Mouse (Mus musculus) gastrocnemius, postnatal 36 days (tissue): ENCODE results near the gene Pign. TPM values are rescaled to one million over a fixed set of nuclear protein-coding genes. Genes with fewer than 3 reads are reported as not detected.

Experiments used
- DNase-seq, 2 experiments: peaks; one replicate each; pipeline ENCODE4 v3.0.0; 2022
- intact Hi-C: fragments of 180-260 bp; cut with DNase I; formaldehyde crosslinking; loops from one replicate; pipeline ENCODE4 v1.15.1; 2025
- long read RNA-seq, 2 experiments: library from polyadenylated mRNA; stranded (forward); transcript quantifications; one replicate each; pipeline ENCODE4 v2.0.0; 2021
- total RNA-seq, 2 experiments: library from RNA; stranded (reverse); gene quantifications; 2 replicates each; pipeline ENCODE4 v1.2.3; 2021

Gene Pign
- 1 to 10 TPM; 5.7 to 8.4 TPM for total RNA-seq
- long read RNA-seq, experiment 1, result 0 reads
- long read RNA-seq, experiment 2, result 0 reads

- peak; percentile 89 to 97 for DNase-seq
- intact Hi-C loops, result loop anchor here (5.0 to 10.0 kb wide), 2 partner anchors 44 to 331 kb away; partner anchors contain the start of gene Zcchc2
Observed at GRCm38 (mm10) chr1:105663171-105663961, at the start of gene Pign, which contains the start of gene Relch. TSS of gene Pign (minus strand) at chr1:105663677. TSS of gene Relch (plus strand) at chr1:105663861.

- intact Hi-C loops, result no loop called here
- no peak for DNase-seq
Observed at GRCm38 (mm10) chr1:105712822-105713221, 49.3 kb upstream of the Pign start.

- intact Hi-C loops, result no loop called here
- no peak for DNase-seq
Observed at GRCm38 (mm10) chr1:105711227-105711626, 47.8 kb upstream of the Pign start.

GRCm38 (mm10) chr1:105709415-105709814 is 45.9 kb upstream of the Pign start:
- intact Hi-C loops, result loop anchor here (5.0 kb wide), 1 partner anchor 47 kb away; the partner anchor contains the start of genes Pign and Relch
- DNase-seq, result no peak

- intact Hi-C loops, result no loop called here
- no peak for DNase-seq
Observed at GRCm38 (mm10) chr1:105700984-105701530, 37.6 kb upstream of the Pign start.

GRCm38 (mm10) chr1:105695581-105695980 is 32.1 kb upstream of the Pign start:
- DNase-seq, result no peak
- intact Hi-C loops, result no loop called here

GRCm38 (mm10) chr1:105685501-105685900 is 22.0 kb upstream of the Pign start:
- intact Hi-C loops, result no loop called here
- no peak for DNase-seq

- intact Hi-C loops, result no loop called here
- no peak for DNase-seq
Observed at GRCm38 (mm10) chr1:105680587-105680986, 17.1 kb upstream of the Pign start.

GRCm38 (mm10) chr1:105674763-105675162 is 11.3 kb upstream of the Pign start:
- intact Hi-C loops, result no loop called here
- DNase-seq, result no peak

- no peak for DNase-seq
- intact Hi-C loops, result loop anchor here (10.0 kb wide), 1 partner anchor 325 kb away; the partner anchor contains the start of gene Zcchc2
Observed at GRCm38 (mm10) chr1:105669700-105670099, 6.2 kb upstream of the Pign start.

GRCm38 (mm10) chr1:105663962-105664812 is 710 bp upstream of the Pign start:
- no peak for DNase-seq
- intact Hi-C loops, result loop anchor here (5.0 to 10.0 kb wide), 2 partner anchors 43 to 331 kb away; partner anchors contain the start of gene Zcchc2

GRCm38 (mm10) chr1:105662820-105663170 is 682 bp downstream of the Pign start:
- DNase-seq, result no peak
- intact Hi-C loops, result loop anchor here (5.0 to 10.0 kb wide), 2 partner anchors 45 to 332 kb away; partner anchors contain the start of gene Zcchc2

- intact Hi-C loops, result loop anchor here (5.0 to 10.0 kb wide), 2 partner anchors 47 to 335 kb away; partner anchors contain the start of gene Zcchc2
Observed at GRCm38 (mm10) chr1:105660015-105660414, 3.5 kb downstream of the Pign start.

GRCm38 (mm10) chr1:105653981-105654380 is 9.5 kb downstream of the Pign start:
- intact Hi-C loops, result no loop called here
- DNase-seq, result no peak

More at GRCm38 (mm10) chr1:105660015-105660414, 3.5 kb downstream of the Pign start:
- DNase-seq, result no peak

- no peak for DNase-seq
- intact Hi-C loops, result no loop called here
Observed at GRCm38 (mm10) chr1:105650650-105651049, 12.8 kb downstream of the Pign start.

- no peak for DNase-seq
- intact Hi-C loops, result no loop called here
Observed at GRCm38 (mm10) chr1:105644093-105644492, 19.4 kb downstream of the Pign start.

- DNase-seq, result no peak
- intact Hi-C loops, result loop anchor here (2.0 to 10.0 kb wide), 2 partner anchors 536 to 644 kb away; no protein-coding TSS in a partner anchor
Observed at GRCm38 (mm10) chr1:105630481-105630880, 33.0 kb downstream of the Pign start.

- no peak for DNase-seq
- intact Hi-C loops, result no loop called here
Observed at GRCm38 (mm10) chr1:105589673-105590072, 73.8 kb downstream of the Pign start.

GRCm38 (mm10) chr1:105588697-105589096 is 74.8 kb downstream of the Pign start:
- intact Hi-C loops, result no loop called here
- DNase-seq, result no peak

GRCm38 (mm10) chr1:105582800-105583199 is 80.7 kb downstream of the Pign start:
- intact Hi-C loops, result no loop called here
- no peak for DNase-seq
